Mouse (Mus musculus) stomach, embryonic 16.5 days (tissue): ENCODE data around the gene Izumo1r. TPM values are rescaled to one million over a fixed set of nuclear protein-coding genes. Genes with fewer than 3 reads are reported as not detected.

Source experiments
- ATAC-seq: fragments of 200-750 bp; cut with Nextera tagmentation; 2 replicates; pipeline ENCODE4 v1.8.0; 2017; ENCODE audit warnings: moderate number of reproducible peaks, moderate TSS enrichment; ENCODE audit not compliant: insufficient read depth, low FRiP score
- H3K27ac ChIP-seq: fragments of 300-500 bp; sonication (generic); 2 replicates; pipeline ENCODE4 v1.5.1; 2014; ENCODE audit warnings: low read length
- H3K27me3 ChIP-seq: fragments of 300-500 bp; sonication (generic); 2 replicates; pipeline ENCODE4 v1.6.1; 2014; ENCODE audit warnings: low read length, control low read depth, mixed read lengths; ENCODE audit not compliant: control insufficient read depth, insufficient read depth
- H3K36me3 ChIP-seq: fragments of 300-500 bp; sonication (generic); 2 replicates; pipeline ENCODE4 v1.6.1; 2014; ENCODE audit warnings: low read length; ENCODE audit not compliant: control insufficient read depth, insufficient read depth
- H3K4me1 ChIP-seq: fragments of 300-500 bp; sonication (generic); 2 replicates; pipeline ENCODE4 v1.6.1; 2014; ENCODE audit warnings: low read length, control low read depth, mixed read lengths; ENCODE audit not compliant: control insufficient read depth, insufficient read depth
- H3K4me2 ChIP-seq: fragments of 300-500 bp; sonication (generic); 2 replicates; pipeline ENCODE4 v1.6.1; 2014; ENCODE audit warnings: low read depth, low read length, mixed read lengths
- H3K4me3 ChIP-seq: fragments of 300-500 bp; sonication (generic); replicated peaks from 2 replicates; pipeline ENCODE4 v1.5.1; 2014; ENCODE audit warnings: mild to moderate bottlenecking, low read length
- H3K9ac ChIP-seq: fragments of 300-500 bp; sonication (generic); 2 replicates; pipeline ENCODE4 v1.6.1; 2014; ENCODE audit warnings: low read length
- H3K9me3 ChIP-seq: fragments of 300-500 bp; sonication (generic); replicated peaks from 2 replicates; pipeline ENCODE4 v1.6.1; 2016; ENCODE audit warnings: low read length, control low read depth; ENCODE audit not compliant: control insufficient read depth
- WGBS: fragments of 180-500 bp; shearing (Covaris S2); extraction: QIAGEN DNeasy Blood & Tissue Kit; methylation state at CpG from one replicate; pipeline ENCODE4 v1.1.7; 2014; 5-methylcytosine and 5-hydroxymethylcytosine counted together
- polyA plus RNA-seq: library from polyadenylated mRNA; unstranded; fragments of >200 nt; fragmentation: Nextera tagmentation; extraction: Ambion mirVana; gene quantifications from 2 replicates; pipeline ENCODE4 v1.2.1, GENCODE M21; 2015

Gene Izumo1r
- polyA plus RNA-seq, 1 experiment from 2014 or later, result not detected

DNA sequence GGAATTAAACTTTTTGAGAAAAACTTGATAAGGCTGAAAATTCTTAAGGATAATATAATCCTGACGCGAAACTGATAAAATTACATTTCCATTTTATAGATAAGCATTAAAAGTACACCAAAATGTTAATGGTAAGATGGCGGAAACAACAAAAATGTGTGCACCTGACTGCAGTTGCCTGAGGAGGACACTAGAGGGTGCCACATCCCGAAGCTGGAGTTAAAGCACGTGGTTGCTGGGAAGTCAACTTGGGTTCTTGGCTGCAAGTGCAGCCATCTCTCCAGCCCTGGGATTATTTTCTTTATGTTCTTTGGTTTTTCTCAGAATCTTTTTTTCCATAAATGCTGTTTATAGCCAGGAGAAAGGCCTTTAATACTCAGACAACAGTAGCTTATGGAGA lies 57.3 kb downstream of the Izumo1r start:
- Histone ChIP-seq H3K27me3 (no peaks in the 10 kb centered on the region), H3K9me3 (no peaks in the 10 kb centered on the region; the same call in 1 of the 2 replicates), H3K36me3 (no peaks in the 10 kb centered on the region), H3K4me2 (no peak overlapping the region), H3K4me1 (0 out of 2 replicates have a peak, but pooled peaks cover 4% of the 10 kb centered on the region), H3K4me3 (no peak overlapping the region), H3K27ac (no peak overlapping the region), H3K9ac (no peak overlapping the region)
- 49% methylated on average over 5 of the region's 5 CpGs for WGBS
- ATAC-seq, result no peak

GRCm38 (mm10) chr9:14843901-14844300 lies 59.8 kb downstream of the Izumo1r start:
- Histone ChIP-seq H3K27me3 (no peaks in the 10 kb centered on the region), H3K9ac (no peak overlapping the region), H3K9me3 (no peaks in the 10 kb centered on the region; the same call in 1 of the 2 replicates), H3K4me2 (no peak overlapping the region), H3K36me3 (no peaks in the 10 kb centered on the region), H3K4me3 (no peak overlapping the region), H3K4me1 (0 out of 2 replicates have a peak, but pooled peaks cover 4% of the 10 kb centered on the region), H3K27ac (no peak overlapping the region)
- ATAC-seq, result no peak
- 90% methylated on average over 3 of the region's 3 CpGs for WGBS

DNA sequence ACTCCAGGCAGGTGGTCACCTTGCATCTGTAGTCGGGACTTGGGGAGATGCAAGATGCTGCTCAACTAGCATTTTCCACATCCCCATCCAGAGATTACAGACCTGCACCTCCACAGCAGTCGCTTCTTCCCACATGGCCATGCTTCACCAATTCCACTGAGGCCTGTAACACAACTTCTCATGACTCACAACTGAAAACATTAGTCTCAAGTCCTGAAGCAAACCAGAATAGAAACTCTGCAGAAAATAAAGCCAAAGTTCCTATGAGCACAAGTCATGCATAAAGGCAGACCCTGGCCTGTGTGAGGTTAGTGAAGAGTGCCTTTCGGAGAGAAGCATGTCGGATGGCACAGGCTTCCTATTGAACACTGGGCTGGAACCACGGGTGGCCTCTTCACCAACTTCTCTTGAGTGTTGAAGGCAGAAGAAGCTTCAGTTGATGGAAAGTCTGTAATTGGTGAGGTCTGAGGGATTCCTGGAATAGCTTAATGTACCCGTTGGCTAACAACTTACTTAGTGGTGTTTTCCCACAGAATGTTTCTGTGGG lies 60.4 kb downstream of the Izumo1r start:
- H3K4me3 ChIP-seq, result no peak overlapping the region
- H3K4me1 ChIP-seq, result 0 out of 2 replicates have a peak, but pooled peaks cover 4% of the 10 kb centered on the region
- no peaks in the 10 kb centered on the region for H3K36me3 ChIP-seq
- no peak overlapping the region for H3K9ac ChIP-seq
- no peak for ATAC-seq
- no peak overlapping the region for H3K4me2 ChIP-seq
- no peaks in the 10 kb centered on the region; the same call in 1 of the 2 replicates for H3K9me3 ChIP-seq
- WGBS, result 93% methylated on average over 6 of the region's 6 CpGs
- H3K27me3 ChIP-seq, result no peaks in the 10 kb centered on the region
- no peak overlapping the region for H3K27ac ChIP-seq

DNA sequence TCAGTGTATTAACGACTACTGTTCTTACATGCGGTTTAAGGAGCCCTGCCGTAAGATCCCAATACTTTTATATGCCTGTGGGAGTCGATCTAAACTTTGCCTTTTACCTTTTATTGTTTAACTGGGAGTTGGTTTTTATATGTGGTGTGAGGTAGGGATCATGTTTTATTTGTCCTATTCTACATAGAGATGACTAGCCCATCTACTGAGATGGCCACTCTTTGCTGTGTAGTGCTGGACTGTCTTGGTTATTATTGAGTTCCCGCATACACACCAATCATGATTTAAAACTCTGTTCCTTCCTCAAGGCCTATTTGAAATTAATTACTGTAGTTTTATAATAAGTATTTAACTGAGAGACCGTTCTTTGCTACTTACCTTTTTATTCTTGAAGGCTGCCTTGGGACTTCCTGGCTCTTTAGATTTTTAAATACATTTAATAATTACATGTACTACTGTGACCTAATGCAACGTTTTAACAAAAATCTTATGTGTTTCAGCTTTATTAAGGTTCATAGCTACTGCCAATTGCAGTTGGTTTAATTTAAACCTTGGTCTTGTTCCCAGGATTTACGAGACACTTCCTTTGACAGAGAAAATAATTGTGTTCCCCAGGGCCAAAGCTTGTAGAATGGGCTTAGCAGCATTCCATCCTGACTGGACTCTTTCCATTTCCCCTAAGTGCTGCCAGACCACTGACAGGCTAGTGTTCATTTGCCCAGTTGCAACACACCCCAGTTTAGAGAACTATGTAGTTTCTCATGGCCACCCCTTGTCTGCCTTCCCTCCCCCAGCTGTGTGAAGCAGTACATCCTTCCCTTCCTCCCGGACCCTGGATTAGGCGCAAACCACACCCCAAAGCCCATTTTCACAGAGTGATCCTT lies 61.6 kb downstream of the Izumo1r start:
- Histone ChIP-seq H3K27me3 (no peaks in the 10 kb centered on the region), H3K36me3 (no peaks in the 10 kb centered on the region), H3K27ac (no peak overlapping the region), H3K4me2 (no peak overlapping the region), H3K4me3 (no peak overlapping the region), H3K9ac (no peak overlapping the region), H3K4me1 (0 out of 2 replicates have a peak, but pooled peaks cover 4% of the 10 kb centered on the region), H3K9me3 (no peaks in the 10 kb centered on the region; the same call in 1 of the 2 replicates)
- ATAC-seq, result peak; percentile 80
- WGBS, result 68% methylated on average over 10 of the region's 10 CpGs

GRCm38 (mm10) chr9:14839970-14840369 lies 63.8 kb downstream of the Izumo1r start:
- WGBS, result 80% methylated on average over 5 of the region's 5 CpGs

DNA sequence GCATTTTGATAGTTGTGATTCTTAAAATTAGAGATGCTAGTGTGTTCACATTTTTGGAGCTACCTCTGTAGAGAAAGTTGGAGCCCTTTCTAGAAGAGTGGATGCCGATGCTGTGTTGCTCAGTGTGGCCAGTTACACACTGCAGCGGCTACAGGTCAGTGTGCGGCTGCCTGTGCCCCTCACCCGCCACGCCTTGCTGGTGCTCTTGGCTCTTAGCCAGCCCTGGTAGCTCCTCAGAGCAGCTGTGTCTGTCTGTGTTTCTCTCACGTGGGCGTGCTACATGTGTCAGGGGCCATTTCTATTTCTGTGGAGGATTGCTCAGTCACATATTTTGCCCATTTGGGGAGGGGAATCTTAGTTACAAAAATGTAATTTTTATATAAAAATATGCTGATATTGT lies 64.2 kb downstream of the Izumo1r start:
- ATAC-seq, result no peak; the same call in 1 of the 2 replicates
- 40% methylated on average over 7 of the region's 7 CpGs for WGBS
- Histone ChIP-seq H3K9me3 (no peaks in the 10 kb centered on the region), H3K36me3 (peaks cover 7% of the 10 kb centered on the region; the same call in 1 of the 2 replicates), H3K4me2 (no peak overlapping the region), H3K27me3 (no peaks in the 10 kb centered on the region), H3K4me3 (no peak overlapping the region), H3K9ac (no peak overlapping the region), H3K4me1 (0 out of 2 replicates have a peak, but pooled peaks cover 4% of the 10 kb centered on the region), H3K27ac (no peak overlapping the region)

More at GRCm38 (mm10) chr9:14839970-14840369, 63.8 kb downstream of the Izumo1r start:
- no peak for ATAC-seq
- H3K9ac ChIP-seq, result no peak overlapping the region
- peaks cover 4% of the 10 kb centered on the region; the same call in 1 of the 2 replicates for H3K36me3 ChIP-seq
- no peak overlapping the region for H3K4me2 ChIP-seq
- H3K27ac ChIP-seq, result no peak overlapping the region
- no peaks in the 10 kb centered on the region for H3K27me3 ChIP-seq
- H3K4me1 ChIP-seq, result 0 out of 2 replicates have a peak, but pooled peaks cover 4% of the 10 kb centered on the region
- H3K4me3 ChIP-seq, result no peak overlapping the region
- H3K9me3 ChIP-seq, result no peaks in the 10 kb centered on the region

Other genes starting within 250 kb of the Izumo1r start
- gene Piwil4, start 163.2 kb downstream of the Izumo1r start, polyA plus RNA-seq, result 0.07 and 0.15 TPM in 2 replicates
- gene Fut4, start 151.6 kb downstream of the Izumo1r start, polyA plus RNA-seq, result 6.7 and 6.9 TPM in 2 replicates
- not detected in 2 replicates for gene 1700012B09Rik, start 132.9 kb downstream of the Izumo1r start, polyA plus RNA-seq
- gene Mre11a, start 119.3 kb downstream of the Izumo1r start, polyA plus RNA-seq, result 21.9 and 22.5 TPM in 2 replicates
- gene Ankrd49, start 119.1 kb downstream of the Izumo1r start, polyA plus RNA-seq, result 40.5 and 41.0 TPM in 2 replicates
- gene Gpr83, start 43.7 kb downstream of the Izumo1r start, polyA plus RNA-seq, result 0.36 and 0.65 TPM in 2 replicates
- 24.6 and 25.9 TPM in 2 replicates for gene Panx1, start 141.5 kb upstream of the Izumo1r start, polyA plus RNA-seq
- 0.05 TPM in 1 of 2 replicates, not detected in the other for gene Hephl1, start 208.2 kb upstream of the Izumo1r start, polyA plus RNA-seq